Mouse (Mus musculus) megakaryocyte, embryonic 14.5 days (primary cell): ENCODE measurements around the gene C1s1.
"Not testable (repeated sequence)": the region's sequence is repeated elsewhere in the genome, so short reads cannot be mapped to it uniquely, and the experiment has no call there.

Experiments used
- FLI1 ChIP-seq: IDR thresholded peaks from 2 replicates; pipeline ENCODE4 v1.6.1; 2012; ENCODE audit warnings: low read length, inconsistent platforms, mixed read lengths
- GATA1 ChIP-seq: IDR thresholded peaks from 3 replicates; pipeline ENCODE4 v1.6.1; 2012; ENCODE audit warnings: mixed read lengths, low read length, inconsistent platforms, borderline replicate concordance

DNA sequence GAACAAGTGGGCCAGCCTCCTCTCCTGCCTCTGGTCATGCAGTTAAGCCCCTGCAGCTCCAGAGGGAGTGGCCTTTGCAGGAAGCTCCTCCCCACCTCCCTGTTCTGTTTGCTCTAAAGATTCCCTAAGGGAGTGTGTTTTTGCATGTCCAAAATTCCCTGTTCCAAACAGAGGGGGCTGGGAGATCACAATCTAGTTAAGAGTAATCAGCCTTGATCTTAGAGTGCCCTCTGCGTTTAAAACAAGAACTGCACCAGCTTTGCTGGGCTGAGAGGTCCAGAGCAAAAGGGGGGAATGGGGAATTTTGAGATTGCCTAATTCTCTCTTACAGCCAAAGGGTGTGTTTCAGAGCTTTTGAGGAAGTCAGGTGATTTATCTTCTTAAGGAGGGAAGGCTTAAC, at the start of gene C1s1:
- not testable (repeated sequence) for TF ChIP-seq GATA1, FLI1
